Mouse (Mus musculus) heart, embryonic 14.5 days (tissue): ENCODE measurements around the gene Grid2. TPM values are rescaled to one million over a fixed set of nuclear protein-coding genes. Genes with fewer than 3 reads are reported as not detected.

ENCODE experiments used
- ATAC-seq: fragments of 200-750 bp; cut with Nextera tagmentation; 2 replicates; pipeline ENCODE4 v1.8.0; 2017; ENCODE audit warnings: low read depth, moderate TSS enrichment; ENCODE audit not compliant: insufficient number of reproducible peaks, insufficient read depth, low FRiP score
- H3K27ac ChIP-seq, 2 experiments: fragments of 200-500 bp in 1 of 2; fragments of 300-500 bp in 1 of 2; sonication (generic) in 1 of 2; replicated peaks in 1 of 2; 2 replicates each; pipeline ENCODE4 v1.5.1; 2012 to 2014; ENCODE audit warnings: low read depth in 2 of 2, low read length in 2 of 2, control low read depth in 1 of 2, mild to moderate bottlenecking in 1 of 2, mixed read lengths in 1 of 2; ENCODE audit not compliant: control insufficient read depth in 1 of 2, insufficient read depth in 1 of 2
- H3K27me3 ChIP-seq: fragments of 300-500 bp; sonication (generic); 2 replicates; pipeline ENCODE4 v1.6.1; 2014; ENCODE audit warnings: mild to moderate bottlenecking, low read length, control low read depth; ENCODE audit not compliant: control insufficient read depth, insufficient read depth
- H3K36me3 ChIP-seq: fragments of 300-500 bp; sonication (generic); 2 replicates; pipeline ENCODE4 v1.6.1; 2014; ENCODE audit warnings: mild to moderate bottlenecking, control low read depth, low read length, mixed read lengths; ENCODE audit not compliant: control insufficient read depth, insufficient read depth
- H3K4me1 ChIP-seq, 2 experiments: fragments of 200-500 bp in 1 of 2; fragments of 300-500 bp in 1 of 2; sonication (generic) in 1 of 2; 2 replicates each; pipeline ENCODE4 v1.6.1; 2012 to 2014; ENCODE audit warnings: low read length in 2 of 2, control low read depth in 1 of 2, mixed read lengths in 1 of 2; ENCODE audit not compliant: control insufficient read depth in 2 of 2, insufficient read depth in 2 of 2
- H3K4me2 ChIP-seq: fragments of 300-500 bp; sonication (generic); 2 replicates; pipeline ENCODE4 v1.6.1; 2014; ENCODE audit warnings: mild to moderate bottlenecking, low read length
- H3K4me3 ChIP-seq, 2 experiments: fragments of 200-500 bp in 1 of 2; fragments of 300-500 bp in 1 of 2; sonication (generic) in 1 of 2; 2 replicates each; pipeline ENCODE4 v1.5.1; 2012 to 2014; ENCODE audit warnings: low read length in 2 of 2, mild to moderate bottlenecking in 2 of 2, control low read depth in 1 of 2, low read depth in 1 of 2, moderate library complexity in 1 of 2; ENCODE audit not compliant: control insufficient read depth in 1 of 2, insufficient read depth in 1 of 2
- H3K9ac ChIP-seq: fragments of 300-500 bp; sonication (generic); 2 replicates; pipeline ENCODE4 v1.6.1; 2014; ENCODE audit warnings: mild to moderate bottlenecking, low read length
- H3K9me3 ChIP-seq: fragments of 300-500 bp; sonication (generic); 2 replicates; pipeline ENCODE4 v1.6.1; 2016; ENCODE audit warnings: low read length, control low read depth; ENCODE audit not compliant: control insufficient read depth
- WGBS: fragments of 180-500 bp; shearing (Covaris S2); extraction: QIAGEN DNeasy Blood & Tissue Kit; methylation state at CpG from one replicate; pipeline ENCODE4 v1.1.7; 2014; 5-methylcytosine and 5-hydroxymethylcytosine counted together
- polyA plus RNA-seq: library from polyadenylated mRNA; unstranded; fragments of >200 nt; fragmentation: Nextera tagmentation; extraction: Ambion mirVana; gene quantifications from 2 replicates; pipeline ENCODE4 v1.2.1, GENCODE M21; 2014

Grid2 gene
- polyA plus RNA-seq, 1 experiment from 2014 or later = 1.3 TPM

DNA sequence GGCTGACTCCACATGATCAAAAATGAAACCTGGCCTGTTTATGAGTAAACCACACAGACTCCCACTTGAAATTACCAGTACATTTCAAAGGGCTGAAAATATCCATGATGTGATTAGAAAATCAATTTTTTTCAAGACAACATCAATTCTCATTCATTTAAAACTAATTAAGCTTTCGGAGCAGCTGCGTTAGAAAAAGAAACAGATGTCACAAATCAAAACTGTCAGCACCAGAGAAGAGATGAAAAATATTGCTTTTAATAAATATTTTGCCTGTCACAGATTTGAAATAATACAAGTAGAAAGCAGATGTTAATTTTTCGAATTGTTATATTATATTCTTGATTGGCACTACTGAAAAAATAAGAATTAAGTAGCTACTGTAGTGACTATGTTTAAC is 1415.3 kb downstream of the Grid2 start:
- no peak overlapping the region for H3K4me3 ChIP-seq
- H3K27ac ChIP-seq = no peak overlapping the region
- no peaks in the 10 kb centered on the region for H3K27me3 ChIP-seq
- H3K4me2 ChIP-seq = no peak overlapping the region
- ATAC-seq = no peak
- H3K9ac ChIP-seq = no peak overlapping the region
- H3K9me3 ChIP-seq = no peaks in the 10 kb centered on the region
- H3K36me3 ChIP-seq = no peaks in the 10 kb centered on the region
- peaks cover 0 to 2% of the 10 kb centered on the region in 2 experiments; a peak in 1 of 4 replicates for H3K4me1 ChIP-seq
- WGBS = 72% methylated on average over 3 of the region's 3 CpGs

DNA sequence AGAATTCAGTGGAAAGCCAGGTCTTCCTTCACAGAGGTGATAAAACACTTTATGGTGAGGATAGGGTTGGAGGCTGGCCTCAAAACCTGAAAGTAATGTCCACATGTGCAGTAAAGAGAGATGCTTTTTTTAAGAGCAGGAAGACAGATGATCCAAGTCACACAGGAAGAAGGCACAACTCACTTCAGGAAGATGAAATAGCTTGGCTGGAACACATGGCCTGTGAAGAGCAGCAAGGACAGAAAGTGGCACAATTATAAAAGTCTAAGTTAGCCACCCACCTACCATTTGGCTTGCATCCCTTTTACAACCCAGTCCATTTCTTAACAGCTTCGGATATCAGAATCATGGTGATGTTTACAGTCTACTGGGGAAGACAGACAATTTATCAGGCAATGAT is 1423.1 kb downstream of the Grid2 start:
- Histone ChIP-seq H3K4me1 (no peaks in the 10 kb centered on the region), H3K9ac (no peak overlapping the region), H3K4me3 (no peak overlapping the region), H3K27ac (no peak overlapping the region), H3K9me3 (no peaks in the 10 kb centered on the region), H3K36me3 (no peaks in the 10 kb centered on the region), H3K27me3 (no peaks in the 10 kb centered on the region), H3K4me2 (no peak overlapping the region)
- WGBS = 74% methylated on average over 1 of the region's 1 CpGs
- ATAC-seq = no peak

- no peaks in the 10 kb centered on the region; a peak in 1 of 4 replicates for H3K4me1 ChIP-seq
- H3K36me3 ChIP-seq = no peaks in the 10 kb centered on the region
- 33% methylated on average over 9 of the region's 9 CpGs for WGBS
- no peak overlapping the region for H3K4me2 ChIP-seq
- no peak overlapping the region for H3K4me3 ChIP-seq
- no peaks in the 10 kb centered on the region for H3K9me3 ChIP-seq
- ATAC-seq = no peak
- no peak overlapping the region for H3K27ac ChIP-seq
- H3K9ac ChIP-seq = no peak overlapping the region
- peaks cover 20% of the 10 kb centered on the region; the same call in 1 of the 2 replicates for H3K27me3 ChIP-seq
These were observed 1428.3 kb downstream of the Grid2 start for GRCm38 (mm10) chr6:64683974-64684373.

GRCm38 (mm10) chr6:64684973-64685372 is 1429.3 kb downstream of the Grid2 start:
- Histone ChIP-seq H3K9ac (no peak overlapping the region), H3K4me3 (no peak overlapping the region), H3K4me1 (no peaks in the 10 kb centered on the region; a peak in 1 of 4 replicates), H3K9me3 (no peaks in the 10 kb centered on the region), H3K27ac (no peak overlapping the region), H3K27me3 (peaks cover 20% of the 10 kb centered on the region; the same call in 1 of the 2 replicates), H3K36me3 (no peaks in the 10 kb centered on the region), H3K4me2 (peak overlapping the region; percentile 31; the same call in 1 of the 2 replicates)
- ATAC-seq = no peak
- WGBS = 4% methylated on average over 4 of the region's 5 CpGs

- 12% methylated on average over 19 of the region's 19 CpGs for WGBS
- no peaks in the 10 kb centered on the region for H3K9me3 ChIP-seq
- H3K36me3 ChIP-seq = no peaks in the 10 kb centered on the region
- no peak overlapping the region for H3K4me3 ChIP-seq
- no peak overlapping the region for H3K9ac ChIP-seq
- no peak overlapping the region for H3K27ac ChIP-seq
- H3K4me2 ChIP-seq = peak overlapping the region; percentile 44
- H3K4me1 ChIP-seq = no peaks in the 10 kb centered on the region; a peak in 1 of 4 replicates
- peaks cover 20% of the 10 kb centered on the region; the same call in 1 of the 2 replicates for H3K27me3 ChIP-seq
- no peak for ATAC-seq
These were observed 1432.7 kb downstream of the Grid2 start for GRCm38 (mm10) chr6:64688181-64688944.

- no peaks in the 10 kb centered on the region for H3K9me3 ChIP-seq
- ATAC-seq = no peak
- no peaks in the 10 kb centered on the region for H3K36me3 ChIP-seq
- H3K4me3 ChIP-seq = no peak overlapping the region
- H3K4me2 ChIP-seq = no peak overlapping the region
- 52% methylated on average over 7 of the region's 7 CpGs for WGBS
- H3K9ac ChIP-seq = no peak overlapping the region
- H3K27ac ChIP-seq = no peak overlapping the region
- H3K27me3 ChIP-seq = no peaks in the 10 kb centered on the region
- no peaks in the 10 kb centered on the region for H3K4me1 ChIP-seq
These were observed 1439.0 kb downstream of the Grid2 start for GRCm38 (mm10) chr6:64694688-64695087.

GRCm38 (mm10) chr6:64703659-64704058 is 1448.0 kb downstream of the Grid2 start:
- WGBS = 74% methylated on average over 2 of the region's 2 CpGs
- H3K9ac ChIP-seq = no peak overlapping the region

More at GRCm38 (mm10) chr6:64703659-64704058, 1448.0 kb downstream of the Grid2 start:
- no peaks in the 10 kb centered on the region for H3K27me3 ChIP-seq
- no peak overlapping the region for H3K4me3 ChIP-seq
- H3K4me1 ChIP-seq = no peaks in the 10 kb centered on the region
- H3K36me3 ChIP-seq = no peaks in the 10 kb centered on the region
- H3K27ac ChIP-seq = no peak overlapping the region
- H3K9me3 ChIP-seq = no peaks in the 10 kb centered on the region
- H3K4me2 ChIP-seq = no peak overlapping the region
- ATAC-seq = no peak
